Mouse (Mus musculus) cerebellum, adult 8-10 months (tissue): ENCODE measurements around the gene Nupr1l.

Experiments used
- DNase-seq: peaks from one replicate; pipeline ENCODE4 v3.0.0; 2022

Gene Nupr1l

GRCm38 (mm10) chr5:129918065-129918651, 9.8 kb downstream of the Nupr1l start:
- no peak for DNase-seq

- no peak for DNase-seq
Measured at GRCm38 (mm10) chr5:129918752-129919151, 10.4 kb downstream of the Nupr1l start.

DNA sequence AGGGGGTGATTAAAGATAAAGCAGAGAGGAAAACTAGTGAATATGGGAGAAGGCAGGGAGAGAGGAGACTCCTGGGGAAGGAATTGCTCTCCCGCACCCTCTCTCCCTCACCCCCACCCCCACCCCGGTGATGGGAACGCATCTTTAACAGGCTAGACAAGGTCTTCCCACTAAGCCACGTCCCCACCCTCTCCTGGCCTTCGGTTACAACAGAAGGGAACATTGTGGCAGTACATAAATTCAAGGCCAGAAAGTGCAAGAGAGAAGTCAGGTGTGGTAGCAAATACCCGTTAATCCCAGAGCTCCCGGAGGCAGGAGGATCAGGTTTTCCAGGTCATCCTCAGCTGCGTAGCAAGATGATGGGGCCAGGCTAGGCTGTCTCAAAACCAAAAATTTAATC, 11.0 kb downstream of the Nupr1l start:
- DNase-seq: no peak

GRCm38 (mm10) chr5:129921972-129922371, 13.6 kb downstream of the Nupr1l start:
- DNase-seq: no peak

- no peak for DNase-seq
Measured at GRCm38 (mm10) chr5:129924820-129925452, 16.6 kb downstream of the Nupr1l start.

- DNase-seq: no peak
Measured at GRCm38 (mm10) chr5:129925933-129926332, 17.6 kb downstream of the Nupr1l start.

- DNase-seq: no peak
Measured at GRCm38 (mm10) chr5:129929924-129930855, 21.9 kb downstream of the Nupr1l start.

GRCm38 (mm10) chr5:129936941-129937340, 28.6 kb downstream of the Nupr1l start:
- no peak for DNase-seq

- DNase-seq: peak; percentile 19
Measured at GRCm38 (mm10) chr5:129940281-129940680, 31.9 kb downstream of the Nupr1l start.

DNA sequence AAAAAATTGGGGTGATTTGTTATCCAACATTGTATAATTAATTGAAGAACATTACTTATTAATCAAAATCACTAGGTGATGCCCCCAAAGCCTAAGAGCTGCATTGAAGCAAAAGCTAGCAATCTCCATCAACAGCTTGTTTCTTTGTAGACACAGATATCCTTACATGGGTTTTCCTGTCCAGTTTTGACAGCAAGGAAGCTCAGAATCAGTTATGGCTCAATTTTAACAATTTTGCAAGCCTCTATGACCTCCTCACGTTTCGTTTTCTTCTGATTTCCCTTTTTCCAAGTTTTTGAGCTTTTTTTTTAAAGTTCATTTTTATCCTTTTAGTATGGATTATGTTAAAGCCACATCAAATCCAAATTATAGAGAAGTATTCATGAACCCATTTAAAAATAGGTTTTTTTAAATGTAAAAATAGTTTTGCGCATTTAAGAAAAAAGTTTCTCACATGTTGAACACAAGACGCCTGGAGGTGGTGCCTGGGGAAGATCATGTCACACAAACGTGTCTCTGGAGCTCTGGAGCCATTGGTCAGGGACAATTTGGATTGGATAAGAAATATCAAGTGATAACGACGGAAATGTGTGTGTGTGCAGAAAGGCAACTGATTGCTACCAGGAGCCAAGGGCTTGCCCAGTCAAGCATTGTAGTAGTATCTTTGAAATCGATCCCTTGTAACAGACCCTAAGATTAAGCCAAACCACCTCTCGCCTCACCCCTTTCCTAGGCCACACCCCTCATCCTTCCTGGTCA, 32.6 kb downstream of the Nupr1l start:
- DNase-seq: no peak

GRCm38 (mm10) chr5:129941495-129942045, 33.2 kb downstream of the Nupr1l start, which contains the start of gene Vkorc1l1:
Gene Vkorc1l1, plus strand, starts transcription at chr5:129941970.
- peak; percentile 99 for DNase-seq

DNA sequence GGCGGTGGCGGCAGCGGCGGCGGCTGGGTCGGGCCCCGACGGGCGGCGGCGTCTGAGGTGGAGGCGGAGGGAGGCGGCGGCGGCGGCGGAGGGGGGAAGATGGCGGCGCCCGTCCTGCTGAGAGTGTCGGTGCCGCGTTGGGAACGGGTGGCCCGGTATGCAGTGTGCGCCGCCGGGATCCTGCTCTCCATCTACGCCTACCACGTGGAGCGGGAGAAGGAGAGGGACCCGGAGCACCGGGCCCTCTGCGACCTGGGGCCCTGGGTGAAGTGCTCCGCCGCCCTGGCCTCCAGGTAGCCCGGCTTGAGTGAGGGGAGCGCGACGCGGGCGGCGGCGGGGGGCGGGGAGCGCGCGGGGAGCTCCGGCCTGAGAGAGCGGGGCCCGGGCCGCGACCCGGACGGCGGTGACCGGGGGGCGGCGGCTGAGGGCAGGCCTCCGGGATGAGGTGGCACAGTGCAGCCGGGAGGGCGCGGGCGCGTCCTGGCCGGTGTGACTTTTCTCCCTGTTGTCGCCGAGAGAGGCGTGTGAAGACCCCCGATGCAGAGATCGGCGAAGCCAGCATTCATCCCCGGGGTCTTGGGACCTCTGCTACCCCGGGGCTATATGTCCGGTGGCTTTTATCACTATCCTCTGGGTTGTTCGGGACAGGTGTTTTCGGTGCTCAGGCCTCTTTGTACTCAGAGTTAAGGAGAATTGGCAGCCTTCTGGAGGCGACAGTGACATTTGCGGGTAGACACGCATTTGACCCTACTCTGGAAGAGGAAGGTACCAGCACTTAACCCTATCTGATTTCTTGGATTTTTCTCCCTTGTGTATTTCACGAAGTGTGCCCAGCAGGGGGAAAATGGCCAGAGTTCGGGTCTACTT, 34.0 kb downstream of the Nupr1l start:
- peak; percentile 52 for DNase-seq

DNA sequence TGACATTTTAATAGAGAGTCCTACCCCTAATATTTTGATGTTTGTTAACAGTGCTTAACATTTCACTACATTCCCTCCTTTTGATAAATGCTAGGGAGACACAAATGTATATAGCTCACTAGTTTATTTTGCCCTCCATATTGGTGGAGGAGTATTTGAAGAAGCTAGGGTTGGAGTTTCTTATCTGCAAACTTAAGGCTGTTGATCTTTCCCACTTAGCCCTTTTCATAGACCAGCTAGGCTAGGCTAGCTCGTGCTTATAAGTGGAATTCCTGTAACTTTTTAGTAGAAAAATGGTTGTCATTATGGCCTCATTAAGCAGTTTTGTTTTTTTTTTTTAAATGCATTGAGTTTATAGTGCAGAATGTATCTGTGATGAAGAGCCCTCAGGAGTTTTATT, 35.1 kb downstream of the Nupr1l start:
- no peak for DNase-seq

GRCm38 (mm10) chr5:129947528-129948033, 39.2 kb downstream of the Nupr1l start:
- no peak for DNase-seq

- no peak for DNase-seq
Measured at GRCm38 (mm10) chr5:129952143-129952542, 43.8 kb downstream of the Nupr1l start.

DNA sequence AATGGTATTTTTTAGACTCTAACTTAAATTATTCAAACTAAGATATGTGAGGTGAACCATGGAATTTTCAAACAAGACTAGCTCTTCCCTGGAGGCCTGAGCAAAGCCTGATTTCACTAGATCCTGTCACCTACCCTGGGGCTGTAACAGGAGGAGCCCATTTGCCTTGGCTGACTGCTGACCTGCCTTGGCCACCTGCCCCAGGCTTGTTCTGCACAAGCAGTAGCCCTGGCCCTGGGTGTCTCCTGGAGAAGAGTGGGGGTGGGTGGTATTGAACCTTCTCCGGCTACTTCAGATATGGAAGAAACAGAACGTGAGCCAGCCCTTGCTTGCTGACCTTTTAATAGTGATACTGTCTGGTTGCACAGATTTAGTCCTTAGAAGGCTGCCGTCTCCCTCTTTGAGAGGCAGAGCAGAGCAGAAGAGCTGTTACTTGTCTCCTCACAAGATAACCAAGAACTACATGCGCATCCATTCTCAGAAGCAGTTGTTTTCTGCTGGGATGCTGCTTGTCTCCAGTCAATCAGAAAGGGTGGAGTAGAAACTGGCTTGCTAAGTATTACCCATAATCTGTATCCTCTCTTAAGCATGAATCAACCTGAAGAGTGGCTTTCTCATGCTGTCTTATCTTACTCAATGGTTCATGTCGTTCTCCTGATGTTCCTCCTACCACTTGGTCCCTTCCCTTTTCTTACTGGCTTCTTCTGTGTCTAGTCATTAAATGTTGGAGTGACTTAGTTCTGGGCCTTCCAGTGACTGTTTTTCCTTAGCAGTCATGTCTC, 46.3 kb downstream of the Nupr1l start:
- peak; percentile 25 for DNase-seq

DNA sequence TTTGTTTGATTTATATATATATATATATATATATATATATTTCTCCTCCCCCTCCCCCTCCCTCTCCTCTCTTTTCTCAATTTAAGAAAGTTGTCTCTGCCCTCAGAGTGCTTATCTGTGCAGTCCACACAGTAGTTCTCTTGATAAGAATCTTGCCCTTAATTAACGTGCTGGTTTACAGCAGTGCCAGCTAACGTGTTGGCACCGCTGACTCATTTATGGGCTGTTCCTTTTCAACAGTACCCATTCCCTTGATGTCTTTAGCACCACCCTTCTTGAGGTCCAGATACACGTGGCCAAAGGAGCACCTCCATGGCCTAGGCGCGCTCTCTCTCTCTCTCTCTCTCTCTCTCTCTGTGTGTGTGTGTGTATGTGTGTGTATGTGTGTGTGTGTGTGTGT, 47.5 kb downstream of the Nupr1l start:
- DNase-seq: no peak

DNA sequence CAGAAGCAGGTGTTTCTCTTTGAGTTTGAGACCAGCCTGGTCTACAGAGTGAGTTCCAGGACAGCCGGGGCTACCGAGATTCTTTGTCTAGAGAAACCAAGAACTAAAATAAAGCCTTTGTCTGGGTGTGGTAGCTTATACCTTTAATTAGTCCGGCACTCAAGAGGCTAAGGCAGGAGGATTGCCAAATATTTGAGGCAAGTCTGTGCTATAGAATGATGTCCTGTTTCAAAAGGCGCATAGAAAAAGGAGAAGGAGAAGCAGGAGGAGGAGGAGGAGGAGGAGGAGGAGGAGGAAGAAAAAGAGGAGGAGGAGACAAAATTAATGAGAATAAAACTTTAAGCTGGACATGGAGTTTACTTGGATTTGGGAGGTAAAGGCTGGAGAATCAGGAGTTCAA, 54.9 kb downstream of the Nupr1l start:
- DNase-seq: no peak
